Mouse (Mus musculus): ENCODE data around the gene Aox3. TPM values are rescaled to one million over a fixed set of nuclear protein-coding genes. Genes with fewer than 3 reads are reported as not detected.

Aox3 gene
- polyA plus RNA-seq, 1 experiment from 2014 or later = 0.74 TPM

DNA sequence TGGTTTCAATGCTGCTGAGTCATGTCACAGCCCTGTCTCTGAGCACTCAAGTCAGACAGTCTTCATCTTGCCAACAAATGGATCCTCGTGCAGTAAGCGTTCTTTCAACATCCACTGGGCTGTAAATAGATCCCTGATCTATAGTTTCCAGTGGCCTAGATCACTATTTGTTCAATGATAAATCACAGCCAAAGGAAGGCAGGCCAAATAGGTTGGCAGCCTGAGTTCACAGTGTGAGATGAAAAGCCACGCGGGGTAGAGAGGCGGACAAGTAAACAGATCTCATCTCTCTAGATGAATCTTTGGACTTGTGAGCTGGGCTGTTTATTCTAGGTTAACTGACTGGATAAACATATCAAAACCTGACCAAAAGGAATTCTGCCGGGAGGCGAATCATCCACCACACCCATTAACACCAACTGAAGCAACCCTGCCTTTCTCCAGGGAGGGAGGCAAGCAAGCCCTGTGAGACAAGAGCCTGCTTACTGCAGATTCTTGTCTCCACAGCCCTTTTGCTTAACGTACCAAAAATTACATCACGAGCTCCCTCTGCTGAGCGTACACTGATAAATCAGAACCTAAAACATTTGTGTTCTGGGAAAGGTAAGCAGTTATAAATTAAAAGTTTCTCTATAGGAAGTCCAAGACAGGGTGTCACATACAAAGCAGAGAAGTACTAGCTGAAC lies 31.6 kb downstream of the Aox3 start:
- H3K9me3 ChIP-seq (ENCODE audit: control insufficient read depth, low read depth, low read length) = no peaks in the 10 kb centered on the region
- no peak overlapping the region for H3K27ac ChIP-seq (ENCODE audit: low read length)
- H3K36me3 ChIP-seq (ENCODE audit: control insufficient read depth, insufficient read depth, low read length) = no peaks in the 10 kb centered on the region
- no peak for ATAC-seq (ENCODE audit: insufficient number of reproducible peaks, insufficient read depth, low FRiP score, low read depth)
- H3K4me2 ChIP-seq (replicated peaks; ENCODE audit: low read depth, low read length) = no peak overlapping the region
- WGBS = 18% methylated on average over 10 of the region's 10 CpGs
- no peaks in the 10 kb centered on the region for H3K4me1 ChIP-seq (ENCODE audit: control insufficient read depth, insufficient read depth, low read length)
- H3K27me3 ChIP-seq (ENCODE audit: control insufficient read depth, insufficient read depth, low read length) = no peaks in the 10 kb centered on the region
- no peak overlapping the region for H3K4me3 ChIP-seq (ENCODE audit: low read depth, low read length)
- H3K9ac ChIP-seq (replicated peaks; ENCODE audit: low read depth, low read length) = no peak overlapping the region

DNA sequence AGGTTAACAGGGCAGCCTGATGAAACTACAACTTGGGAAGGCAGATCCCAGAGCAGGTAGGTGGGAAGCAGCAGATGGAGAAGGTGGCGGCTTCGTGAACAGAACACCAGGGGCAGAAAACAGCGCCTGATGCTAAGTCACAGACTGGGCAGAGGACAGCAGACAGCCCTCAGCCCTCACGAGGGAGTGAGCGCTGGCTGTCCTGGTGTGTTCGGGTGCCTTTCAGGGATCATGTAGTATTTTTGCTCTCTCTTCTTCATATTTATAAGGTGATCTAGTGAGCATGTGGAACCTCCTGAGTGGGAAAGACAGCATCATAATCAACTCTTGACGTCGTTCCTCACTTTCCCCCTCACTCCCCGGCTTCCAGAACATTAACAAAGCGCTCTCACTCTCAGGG lies 33.1 kb downstream of the Aox3 start:
- WGBS = 83% methylated on average over 10 of the region's 10 CpGs
- no peak for ATAC-seq (ENCODE audit: insufficient number of reproducible peaks, insufficient read depth, low FRiP score, low read depth)
- no peaks in the 10 kb centered on the region for H3K9me3 ChIP-seq (ENCODE audit: control insufficient read depth, low read depth, low read length)

DNA sequence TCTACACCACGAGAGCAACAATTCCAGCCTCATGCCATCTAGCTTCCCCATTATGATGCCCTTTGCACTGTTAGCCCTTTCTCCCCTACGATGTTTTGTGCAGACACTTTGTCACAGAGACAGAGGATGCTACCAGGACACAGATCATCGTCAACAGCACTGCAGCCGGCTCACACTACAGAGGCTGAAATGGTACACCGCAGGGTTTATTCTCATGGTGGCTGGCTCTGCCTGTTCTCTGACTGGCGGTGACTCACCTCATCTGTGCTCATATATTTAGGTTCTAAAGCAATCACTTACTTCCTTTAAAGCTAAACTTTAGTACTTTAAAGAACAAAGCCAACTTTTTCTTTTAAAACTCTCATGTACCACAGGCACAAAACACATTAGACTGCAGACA lies 34.8 kb downstream of the Aox3 start:
- Histone ChIP-seq H3K27me3 (ENCODE audit: control insufficient read depth, insufficient read depth, low read length) (no peaks in the 10 kb centered on the region), H3K4me2 (replicated peaks; ENCODE audit: low read depth, low read length) (no peak overlapping the region), H3K36me3 (ENCODE audit: control insufficient read depth, insufficient read depth, low read length) (no peaks in the 10 kb centered on the region), H3K9ac (replicated peaks; ENCODE audit: low read depth, low read length) (no peak overlapping the region), H3K4me1 (ENCODE audit: control insufficient read depth, insufficient read depth, low read length) (no peaks in the 10 kb centered on the region), H3K4me3 (ENCODE audit: low read depth, low read length) (no peak overlapping the region), H3K27ac (ENCODE audit: low read length) (no peak overlapping the region), H3K9me3 (ENCODE audit: control insufficient read depth, low read depth, low read length) (no peaks in the 10 kb centered on the region)
- WGBS = 74% methylated on average over 6 of the region's 6 CpGs
- no peak for ATAC-seq (ENCODE audit: insufficient number of reproducible peaks, insufficient read depth, low FRiP score, low read depth)

More for the DNA sequence above, 33.1 kb downstream of the Aox3 start:
- Histone ChIP-seq H3K9ac (replicated peaks; ENCODE audit: low read depth, low read length) (no peak overlapping the region), H3K4me3 (ENCODE audit: low read depth, low read length) (no peak overlapping the region), H3K27ac (ENCODE audit: low read length) (no peak overlapping the region), H3K36me3 (ENCODE audit: control insufficient read depth, insufficient read depth, low read length) (no peaks in the 10 kb centered on the region), H3K27me3 (ENCODE audit: control insufficient read depth, insufficient read depth, low read length) (no peaks in the 10 kb centered on the region), H3K4me1 (ENCODE audit: control insufficient read depth, insufficient read depth, low read length) (no peaks in the 10 kb centered on the region), H3K4me2 (replicated peaks; ENCODE audit: low read depth, low read length) (no peak overlapping the region)

DNA sequence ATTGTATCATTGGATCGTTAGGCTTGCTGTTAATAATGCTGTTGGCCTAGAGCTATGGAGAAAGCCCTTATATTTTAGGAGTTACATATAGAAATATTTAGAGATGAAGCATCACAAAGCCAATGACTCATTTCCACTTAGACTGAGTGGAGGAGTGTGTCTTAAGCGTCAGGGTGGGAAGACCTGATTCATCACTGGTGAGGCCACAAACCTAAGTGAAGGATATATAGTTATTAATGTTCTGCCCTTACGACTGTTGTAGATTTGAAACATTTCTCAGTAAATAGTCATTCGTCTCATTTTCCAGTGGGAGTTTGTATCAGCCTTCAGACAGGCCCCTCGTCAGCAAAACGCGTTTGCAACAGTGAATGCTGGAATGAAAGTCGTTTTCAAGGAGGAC lies 39.3 kb downstream of the Aox3 start:
- H3K9ac ChIP-seq (replicated peaks; ENCODE audit: low read depth, low read length) = no peak overlapping the region
- WGBS = 66% methylated on average over 8 of the region's 8 CpGs
- no peak overlapping the region for H3K27ac ChIP-seq (ENCODE audit: low read length)
- ATAC-seq (ENCODE audit: insufficient number of reproducible peaks, insufficient read depth, low FRiP score, low read depth) = no peak
- no peak overlapping the region for H3K4me3 ChIP-seq (ENCODE audit: low read depth, low read length)
- H3K9me3 ChIP-seq (ENCODE audit: control insufficient read depth, low read depth, low read length) = no peaks in the 10 kb centered on the region
- H3K4me2 ChIP-seq (replicated peaks; ENCODE audit: low read depth, low read length) = no peak overlapping the region
- H3K4me1 ChIP-seq (ENCODE audit: control insufficient read depth, insufficient read depth, low read length) = no peaks in the 10 kb centered on the region
- no peaks in the 10 kb centered on the region for H3K36me3 ChIP-seq (ENCODE audit: control insufficient read depth, insufficient read depth, low read length)
- H3K27me3 ChIP-seq (ENCODE audit: control insufficient read depth, insufficient read depth, low read length) = no peaks in the 10 kb centered on the region

DNA sequence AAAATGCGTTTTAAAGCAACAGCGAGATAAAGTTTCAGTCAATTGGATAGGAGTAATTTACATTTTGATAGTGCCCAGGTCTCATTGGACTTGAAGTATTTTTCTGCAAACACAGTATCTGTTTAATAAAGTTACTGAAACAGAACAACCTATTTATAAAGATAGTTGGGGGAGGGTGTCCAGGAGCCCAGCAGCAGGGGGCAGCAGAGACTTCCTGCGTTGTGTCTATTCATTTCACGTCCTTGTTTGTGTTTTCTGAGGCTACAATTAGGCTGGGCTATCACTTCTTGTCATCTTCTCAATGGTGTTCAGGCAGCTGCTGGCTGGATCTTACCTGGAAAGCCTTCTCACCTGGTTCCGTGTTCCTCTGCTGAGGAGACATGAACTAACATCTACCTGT lies 43.8 kb downstream of the Aox3 start:
- Histone ChIP-seq H3K4me1 (ENCODE audit: control insufficient read depth, insufficient read depth, low read length) (no peaks in the 10 kb centered on the region), H3K27ac (ENCODE audit: low read length) (no peak overlapping the region), H3K4me3 (ENCODE audit: low read depth, low read length) (no peak overlapping the region), H3K36me3 (ENCODE audit: control insufficient read depth, insufficient read depth, low read length) (no peaks in the 10 kb centered on the region), H3K27me3 (ENCODE audit: control insufficient read depth, insufficient read depth, low read length) (no peaks in the 10 kb centered on the region), H3K9me3 (ENCODE audit: control insufficient read depth, low read depth, low read length) (no peaks in the 10 kb centered on the region), H3K9ac (replicated peaks; ENCODE audit: low read depth, low read length) (no peak overlapping the region), H3K4me2 (replicated peaks; ENCODE audit: low read depth, low read length) (no peak overlapping the region)
- 50% methylated on average over 5 of the region's 5 CpGs for WGBS
- ATAC-seq (ENCODE audit: insufficient number of reproducible peaks, insufficient read depth, low FRiP score, low read depth) = no peak

DNA sequence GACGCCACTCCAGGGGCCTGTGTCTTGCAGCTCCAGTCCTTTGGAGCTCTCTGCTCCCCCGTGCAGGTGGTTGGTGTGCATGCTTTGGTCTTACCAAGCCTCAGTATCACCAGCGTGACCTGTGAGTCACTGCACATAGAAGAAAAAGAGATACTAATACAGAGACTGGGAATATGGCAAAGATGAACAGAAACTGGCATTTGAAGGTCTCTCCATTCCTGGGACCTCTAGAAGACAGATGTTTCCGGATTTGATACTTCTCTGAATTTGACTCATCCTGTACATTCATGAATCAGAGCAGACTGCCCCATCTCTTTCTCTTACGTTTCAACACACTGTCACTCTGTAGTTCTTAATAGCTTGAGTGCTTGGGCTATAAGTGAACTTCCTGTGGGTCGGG lies 57.0 kb downstream of the Aox3 start:
- Histone ChIP-seq H3K9ac (replicated peaks; ENCODE audit: low read depth, low read length) (no peak overlapping the region), H3K4me1 (ENCODE audit: control insufficient read depth, insufficient read depth, low read length) (no peaks in the 10 kb centered on the region), H3K27me3 (ENCODE audit: control insufficient read depth, insufficient read depth, low read length) (no peaks in the 10 kb centered on the region), H3K36me3 (ENCODE audit: control insufficient read depth, insufficient read depth, low read length) (no peaks in the 10 kb centered on the region), H3K4me3 (ENCODE audit: low read depth, low read length) (no peak overlapping the region), H3K4me2 (replicated peaks; ENCODE audit: low read depth, low read length) (no peak overlapping the region), H3K27ac (ENCODE audit: low read length) (no peak overlapping the region), H3K9me3 (ENCODE audit: control insufficient read depth, low read depth, low read length) (no peaks in the 10 kb centered on the region)
- ATAC-seq (ENCODE audit: insufficient number of reproducible peaks, insufficient read depth, low FRiP score, low read depth) = no peak
- WGBS = 66% methylated on average over 6 of the region's 6 CpGs

DNA sequence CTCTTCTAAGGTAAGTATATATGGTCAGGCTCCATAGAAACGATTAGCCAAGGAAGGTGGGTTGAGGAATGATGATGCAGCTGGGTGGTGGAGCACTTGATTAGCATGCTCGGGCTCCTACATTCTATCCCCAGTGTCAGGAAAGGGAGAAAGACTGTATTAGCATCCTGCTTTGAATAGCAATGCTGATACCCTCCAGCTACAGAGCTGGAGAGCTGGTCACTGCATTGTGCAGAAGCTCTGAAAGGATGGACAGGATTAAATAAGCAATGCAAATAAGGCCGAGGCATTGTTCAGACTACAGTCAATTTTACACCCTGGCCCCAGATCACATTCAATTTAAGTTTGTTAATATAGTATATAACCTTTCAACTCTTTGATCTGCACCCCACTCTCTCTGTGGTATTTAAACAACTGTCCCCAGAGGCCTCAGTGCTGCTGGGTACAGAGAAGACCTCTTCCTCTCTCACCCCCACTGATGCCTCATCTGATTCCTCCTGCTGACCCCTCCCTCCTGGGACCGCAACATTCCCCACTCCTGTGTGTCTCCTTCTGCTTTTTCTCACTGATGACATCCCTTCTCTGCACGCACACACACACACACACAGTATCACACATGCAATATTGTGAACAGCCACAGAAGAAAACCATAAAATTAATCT lies 75.7 kb downstream of the Aox3 start:
- Histone ChIP-seq H3K9ac (replicated peaks; ENCODE audit: low read depth, low read length) (no peak overlapping the region), H3K9me3 (ENCODE audit: control insufficient read depth, low read depth, low read length) (no peaks in the 10 kb centered on the region), H3K4me2 (replicated peaks; ENCODE audit: low read depth, low read length) (no peak overlapping the region), H3K27ac (ENCODE audit: low read length) (no peak overlapping the region), H3K36me3 (ENCODE audit: control insufficient read depth, insufficient read depth, low read length) (no peaks in the 10 kb centered on the region), H3K4me1 (ENCODE audit: control insufficient read depth, insufficient read depth, low read length) (no peaks in the 10 kb centered on the region), H3K27me3 (ENCODE audit: control insufficient read depth, insufficient read depth, low read length) (no peaks in the 10 kb centered on the region), H3K4me3 (ENCODE audit: low read depth, low read length) (no peak overlapping the region)
- no peak for ATAC-seq (ENCODE audit: insufficient number of reproducible peaks, insufficient read depth, low FRiP score, low read depth)
- 61% methylated on average over 5 of the region's 5 CpGs for WGBS

DNA sequence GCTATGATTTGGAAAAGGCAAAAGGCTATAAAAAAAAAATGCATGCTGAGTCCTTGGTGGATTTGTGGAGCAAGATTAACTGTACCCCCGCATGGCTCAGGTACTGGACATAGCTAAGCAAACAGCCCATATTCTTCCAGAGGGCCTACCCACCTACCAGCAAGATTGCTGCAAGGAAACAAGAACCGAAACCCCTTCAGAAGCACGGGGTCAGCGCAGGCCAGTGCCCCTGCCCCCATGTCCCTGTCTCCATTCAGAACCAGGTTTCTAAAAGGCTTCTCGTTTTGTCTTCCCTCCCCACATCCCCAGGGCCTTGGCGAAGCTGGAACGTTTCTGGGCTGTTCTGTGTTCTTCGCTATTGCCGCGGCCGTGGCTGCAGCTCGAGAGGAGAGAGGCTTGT lies 81.4 kb downstream of the Aox3 start:
- no peak for ATAC-seq (ENCODE audit: insufficient number of reproducible peaks, insufficient read depth, low FRiP score, low read depth)
- H3K9me3 ChIP-seq (ENCODE audit: control insufficient read depth, low read depth, low read length) = no peaks in the 10 kb centered on the region
- H3K27me3 ChIP-seq (ENCODE audit: control insufficient read depth, insufficient read depth, low read length) = no peaks in the 10 kb centered on the region
- no peaks in the 10 kb centered on the region for H3K36me3 ChIP-seq (ENCODE audit: control insufficient read depth, insufficient read depth, low read length)
- no peak overlapping the region for H3K4me3 ChIP-seq (ENCODE audit: low read depth, low read length)
- H3K9ac ChIP-seq (replicated peaks; ENCODE audit: low read depth, low read length) = no peak overlapping the region
- no peaks in the 10 kb centered on the region for H3K4me1 ChIP-seq (ENCODE audit: control insufficient read depth, insufficient read depth, low read length)
- no peak overlapping the region for H3K27ac ChIP-seq (ENCODE audit: low read length)
- no peak overlapping the region for H3K4me2 ChIP-seq (replicated peaks; ENCODE audit: low read depth, low read length)
- 87% methylated on average over 12 of the region's 12 CpGs for WGBS

DNA sequence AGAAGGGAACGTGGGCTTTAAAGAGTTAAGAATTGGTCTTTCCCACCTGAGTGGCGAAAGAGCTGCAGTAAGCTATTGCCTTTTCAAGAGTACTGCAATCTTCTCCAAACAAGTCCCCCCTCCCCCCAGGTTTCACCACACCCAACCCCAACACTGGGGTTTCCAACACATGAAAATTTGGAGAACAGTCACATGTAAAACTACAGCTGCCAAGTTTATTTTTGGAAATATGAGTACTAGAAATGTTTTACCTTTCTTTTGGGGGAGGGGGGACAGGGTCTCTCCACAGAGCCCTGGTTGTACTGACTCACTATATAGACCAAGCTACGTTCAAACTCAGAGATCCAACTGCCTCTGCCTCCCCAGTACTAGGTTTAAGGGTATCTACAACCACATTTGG lies 82.1 kb downstream of the Aox3 start:
- Histone ChIP-seq H3K27me3 (ENCODE audit: control insufficient read depth, insufficient read depth, low read length) (no peaks in the 10 kb centered on the region), H3K36me3 (ENCODE audit: control insufficient read depth, insufficient read depth, low read length) (no peaks in the 10 kb centered on the region), H3K9ac (replicated peaks; ENCODE audit: low read depth, low read length) (no peak overlapping the region), H3K27ac (ENCODE audit: low read length) (no peak overlapping the region), H3K4me2 (replicated peaks; ENCODE audit: low read depth, low read length) (peak overlapping the region; percentile 20; the same call in 1 of the 2 replicates), H3K9me3 (ENCODE audit: control insufficient read depth, low read depth, low read length) (no peaks in the 10 kb centered on the region), H3K4me3 (ENCODE audit: low read depth, low read length) (no peak overlapping the region), H3K4me1 (ENCODE audit: control insufficient read depth, insufficient read depth, low read length) (no peaks in the 10 kb centered on the region)
- 67% methylated on average over 3 of the region's 3 CpGs for WGBS
- ATAC-seq (ENCODE audit: insufficient number of reproducible peaks, insufficient read depth, low FRiP score, low read depth) = no peak
